Mouse (Mus musculus): ENCODE measurements around the gene Fam57b.
A peak's percentile ranks its signal among the peaks of the same experiment; 100 is the strongest.

GRCm38 (mm10) chr7:126795387-126796317 is 1.8 kb upstream of the Fam57b start:
- TF ChIP-seq CTCF (IDR thresholded peaks at IDR 0.05; ENCODE audit: control insufficient read depth, insufficient read depth, low read length) (0 out of 2 replicates have a peak, but pooled peaks have one; percentile 1), POLR2A (IDR thresholded peaks at IDR 0.05; ENCODE audit: borderline replicate concordance, control insufficient read depth, low read depth, low read length) (no peak)
